Mouse (Mus musculus) lung, adult 2 months (tissue): Measurements from ENCODE around the gene Ttc34. TPM values are rescaled to one million over a fixed set of nuclear protein-coding genes. Genes with fewer than 3 reads are reported as not detected.

Source experiments
- DNase-seq: peaks from one replicate; pipeline ENCODE4 v3.0.0; 2022
- H3K4me1 ChIP-seq: fragments of 200-500 bp; 2 replicates; pipeline ENCODE4 v1.6.1; 2011; ENCODE audit warnings: low read length; ENCODE audit not compliant: control insufficient read depth, insufficient read depth
- H3K4me3 ChIP-seq: fragments of 200-500 bp; replicated peaks from 2 replicates; pipeline ENCODE3; 2011; ENCODE audit warnings: low read depth, mild to moderate bottlenecking, control low read depth, low read length; ENCODE audit errors: extremely low read depth
- CTCF ChIP-seq: fragments of 200-500 bp; IDR thresholded peaks from 2 replicates; pipeline ENCODE4 v1.5.1; 2011; ENCODE audit warnings: mild to moderate bottlenecking, low read length, control low read depth; ENCODE audit not compliant: insufficient read depth
- POLR2A ChIP-seq: fragments of 200-500 bp; IDR thresholded peaks from 2 replicates; pipeline ENCODE4 v1.6.1; 2011; ENCODE audit warnings: low read depth, mild to moderate bottlenecking, control low read depth, low read length, borderline replicate concordance; ENCODE audit errors: extremely low read depth
- WGBS: fragments of 180-500 bp; shearing (Covaris S2); methylation state at CpG from one replicate; pipeline ENCODE4 v1.1.7; 2018; 5-methylcytosine and 5-hydroxymethylcytosine counted together
- polyA plus RNA-seq: library from polyadenylated mRNA; depleted of rRNA; stranded (reverse); fragments of >200 nt; gene quantifications from 2 replicates; pipeline ENCODE4 v1.2.3, GENCODE M21; 2012

Ttc34 gene
- polyA plus RNA-seq, 1 experiment = 4.8 TPM

DNA sequence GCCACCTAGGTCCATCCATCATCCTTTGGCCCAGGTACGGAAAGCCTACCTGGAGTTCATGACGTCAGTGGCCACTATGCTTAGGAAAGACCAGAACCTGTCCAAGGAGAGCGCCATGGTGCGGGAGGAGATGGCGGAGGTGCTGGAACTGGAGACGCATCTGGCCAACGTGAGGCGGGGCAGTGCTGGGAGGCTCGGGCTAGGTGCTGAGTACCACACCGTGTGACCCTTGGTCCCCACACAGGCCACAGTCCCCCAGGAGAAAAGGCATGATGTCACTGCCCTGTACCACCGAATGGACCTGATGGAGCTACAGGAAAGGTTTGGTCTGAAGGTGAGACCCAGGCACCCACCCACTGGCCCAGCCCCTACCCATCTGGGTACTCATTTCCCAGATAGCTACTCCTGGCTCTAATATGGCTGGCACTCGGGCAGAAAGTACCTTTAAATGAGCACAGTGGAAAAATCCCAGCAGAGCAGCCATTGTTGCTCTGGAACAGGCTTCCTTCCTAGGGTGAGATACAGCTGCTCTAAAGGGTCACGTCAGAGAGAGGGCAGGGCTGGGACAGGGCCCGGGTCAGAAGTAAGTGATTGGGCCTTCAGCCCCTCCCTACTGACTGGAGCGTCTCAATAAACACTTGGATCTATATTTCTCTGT lies 50.5 kb downstream of the Ttc34 start:
- TF ChIP-seq CTCF (no peak), POLR2A (no peak)
- 72% methylated on average over 15 of the region's 15 CpGs for WGBS
- no peak for DNase-seq
- Histone ChIP-seq H3K4me3 (no peak overlapping the region), H3K4me1 (no peaks in the 10 kb centered on the region)

DNA sequence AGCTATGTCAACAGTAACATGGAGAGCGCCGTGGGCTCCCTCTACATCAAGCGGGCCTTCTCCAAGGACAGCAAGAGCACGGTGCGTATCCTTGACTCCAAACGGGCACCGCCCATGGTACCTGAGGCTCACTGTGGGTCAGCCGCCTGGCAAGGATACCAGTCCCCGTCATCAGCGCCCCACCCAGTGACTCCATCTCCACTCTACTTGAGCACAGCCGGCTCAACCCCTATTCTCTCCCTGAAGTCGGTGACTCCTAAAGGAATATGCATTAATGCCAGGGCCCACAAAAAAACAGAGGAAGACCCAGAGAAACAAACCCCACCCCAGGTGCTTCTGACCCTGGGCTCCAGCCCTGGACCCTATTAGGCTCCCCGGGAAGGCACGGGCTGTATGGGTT lies 53.6 kb downstream of the Ttc34 start:
- Histone ChIP-seq H3K4me1 (no peaks in the 10 kb centered on the region), H3K4me3 (no peak overlapping the region)
- 71% methylated on average over 14 of the region's 14 CpGs for WGBS
- no peak for DNase-seq
- TF ChIP-seq POLR2A (no peak), CTCF (no peak)

DNA sequence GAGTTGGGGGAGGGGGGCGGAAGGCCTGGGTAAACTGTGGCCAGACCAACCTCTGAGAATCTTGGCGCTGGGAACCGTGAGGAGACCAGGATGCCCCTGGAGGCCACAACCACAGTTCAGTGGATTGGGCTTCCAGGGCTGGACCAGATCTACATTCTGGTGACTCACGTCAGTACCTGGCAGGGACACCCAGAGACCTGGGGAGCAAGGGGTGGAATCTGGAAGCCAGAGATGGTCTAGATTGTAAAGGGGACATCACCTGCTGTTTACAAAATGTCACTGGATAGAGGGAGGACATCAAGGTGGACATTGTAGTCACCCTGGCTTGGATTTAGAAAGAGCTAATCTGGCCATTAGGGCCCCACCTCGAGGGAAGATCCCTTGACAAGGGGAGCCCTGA lies 58.3 kb downstream of the Ttc34 start:
- WGBS = 75% methylated on average over 5 of the region's 5 CpGs
- no peak for DNase-seq
- Histone ChIP-seq H3K4me1 (peaks cover 7% of the 10 kb centered on the region; the same call in 1 of the 2 replicates), H3K4me3 (no peak overlapping the region)
- TF ChIP-seq POLR2A (no peak), CTCF (no peak)

DNA sequence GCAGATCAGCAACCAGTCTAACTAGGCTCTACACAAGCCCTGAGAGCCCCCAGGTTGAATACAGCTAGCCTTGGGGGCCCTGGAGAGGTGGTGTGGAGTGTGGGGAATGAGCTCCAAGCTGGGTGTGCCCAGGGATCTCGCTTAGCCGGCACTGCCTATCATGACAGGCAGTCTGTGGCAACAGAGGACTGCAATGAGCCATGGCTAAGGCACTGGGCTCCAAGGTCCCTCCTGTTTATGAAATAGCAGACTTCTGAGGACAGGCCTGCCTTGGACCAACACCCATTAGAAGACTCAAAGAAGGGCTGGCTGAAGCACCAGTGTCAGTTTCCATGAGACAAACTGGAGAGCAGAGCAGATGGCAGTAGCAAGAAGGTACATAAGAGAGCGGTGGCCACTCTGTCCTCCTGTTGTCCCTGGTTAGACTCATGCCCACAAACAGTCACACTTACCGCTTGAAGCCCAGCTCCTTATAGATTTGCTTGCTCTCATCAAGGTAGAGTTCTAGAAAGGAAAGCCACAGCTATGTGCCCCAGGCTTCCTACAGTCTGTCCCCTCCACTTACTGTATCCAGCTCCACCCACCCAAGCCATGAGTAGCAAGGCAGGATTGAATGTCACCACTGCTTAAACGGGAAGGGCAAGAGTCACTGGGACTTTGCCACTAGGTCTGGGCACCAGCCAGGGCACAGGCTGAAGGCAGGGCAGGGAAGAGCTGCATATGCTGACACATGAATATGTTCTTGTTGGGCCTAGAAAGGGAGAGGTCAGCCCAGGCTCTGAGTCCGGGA lies 60.6 kb downstream of the Ttc34 start:
- Histone ChIP-seq H3K4me1 (peaks cover 7% of the 10 kb centered on the region; the same call in 1 of the 2 replicates), H3K4me3 (no peak overlapping the region)
- TF ChIP-seq CTCF = no peak
- 66% methylated on average over 6 of the region's 6 CpGs for WGBS
- DNase-seq = no peak

DNA sequence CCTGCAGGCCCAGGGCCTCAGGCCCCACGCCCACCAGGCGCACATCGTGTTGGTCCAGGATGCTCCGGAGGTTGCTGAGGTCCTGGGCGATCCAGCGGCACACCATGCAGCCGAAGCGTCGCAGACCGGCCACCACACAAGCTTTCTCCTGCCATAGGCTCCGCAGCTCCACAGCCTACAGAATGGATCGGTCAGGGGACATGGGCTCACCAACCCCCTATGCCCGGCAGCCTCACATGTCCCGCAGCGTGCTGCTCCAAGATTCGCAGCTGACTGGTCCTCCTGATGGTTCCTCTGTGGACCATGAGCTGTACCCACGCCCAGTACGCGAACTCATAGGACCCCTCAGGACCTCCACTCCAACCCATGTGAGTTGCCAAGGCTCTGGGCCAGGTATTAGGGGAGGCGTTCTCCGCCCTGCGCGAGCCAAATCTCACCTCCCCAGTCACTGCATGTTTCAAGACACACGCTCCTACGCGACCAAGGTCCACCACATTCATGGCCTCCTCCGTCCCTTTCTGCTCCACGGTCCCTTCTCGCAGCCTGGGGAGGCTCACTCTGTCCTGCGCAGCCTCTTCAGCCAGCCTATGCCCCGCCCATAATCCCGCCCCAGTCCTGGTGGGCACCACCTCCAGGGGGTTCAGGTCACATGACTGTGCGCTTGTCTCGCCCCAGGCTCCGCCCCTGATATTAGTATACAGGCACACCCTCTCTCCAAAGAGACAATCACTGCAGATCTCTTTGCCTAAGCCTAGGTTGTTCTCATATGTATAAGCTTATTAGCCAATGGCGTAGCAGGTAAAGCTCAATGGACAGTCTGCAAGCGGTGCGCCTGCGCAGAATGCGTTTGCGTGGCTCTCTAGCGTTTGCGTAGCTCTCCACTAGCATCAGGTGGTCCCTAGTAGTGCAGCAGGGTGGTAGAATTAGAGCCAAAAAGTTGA lies 61.5 kb downstream of the Ttc34 start, which contains the start of gene Fam213b:
Gene Fam213b (minus strand): TSS at position 630 of the 941 bp plus-strand sequence.
- Histone ChIP-seq H3K4me1 (peaks cover 7% of the 10 kb centered on the region; the same call in 1 of the 2 replicates), H3K4me3 (peak within 1 kb of the TSS; percentile 66)
- peak; percentile 89; the same call in 1 of the 2 replicates for TF ChIP-seq POLR2A
- no peak for TF ChIP-seq CTCF
- 5% methylated on average over 43 of the region's 43 CpGs for WGBS
- DNase-seq = peak; percentile 68

DNA sequence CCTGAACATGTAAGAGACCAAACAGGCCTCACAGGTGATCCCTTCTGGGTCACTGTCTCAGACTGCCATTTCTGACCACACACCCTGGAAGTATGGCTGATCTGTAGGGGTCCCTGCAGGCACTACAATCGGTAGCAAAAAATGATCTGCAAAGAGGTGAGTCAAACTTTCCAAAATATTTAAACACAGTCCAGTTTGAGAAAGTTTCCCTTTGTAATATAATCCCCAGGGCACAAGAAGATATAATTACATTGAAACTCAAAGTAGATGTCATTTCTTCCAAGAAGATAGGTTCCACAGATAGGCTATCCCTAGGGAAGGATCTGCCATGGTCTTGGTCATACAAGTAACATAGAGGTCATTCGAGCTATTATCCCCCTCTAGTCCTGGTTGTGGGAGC lies 65.1 kb downstream of the Ttc34 start:
- H3K4me3 ChIP-seq = no peak overlapping the region
- 84% methylated on average over 2 of the region's 2 CpGs for WGBS
- DNase-seq = no peak
- peaks cover 7% of the 10 kb centered on the region for H3K4me1 ChIP-seq
- TF ChIP-seq CTCF (no peak), POLR2A (no peak)

DNA sequence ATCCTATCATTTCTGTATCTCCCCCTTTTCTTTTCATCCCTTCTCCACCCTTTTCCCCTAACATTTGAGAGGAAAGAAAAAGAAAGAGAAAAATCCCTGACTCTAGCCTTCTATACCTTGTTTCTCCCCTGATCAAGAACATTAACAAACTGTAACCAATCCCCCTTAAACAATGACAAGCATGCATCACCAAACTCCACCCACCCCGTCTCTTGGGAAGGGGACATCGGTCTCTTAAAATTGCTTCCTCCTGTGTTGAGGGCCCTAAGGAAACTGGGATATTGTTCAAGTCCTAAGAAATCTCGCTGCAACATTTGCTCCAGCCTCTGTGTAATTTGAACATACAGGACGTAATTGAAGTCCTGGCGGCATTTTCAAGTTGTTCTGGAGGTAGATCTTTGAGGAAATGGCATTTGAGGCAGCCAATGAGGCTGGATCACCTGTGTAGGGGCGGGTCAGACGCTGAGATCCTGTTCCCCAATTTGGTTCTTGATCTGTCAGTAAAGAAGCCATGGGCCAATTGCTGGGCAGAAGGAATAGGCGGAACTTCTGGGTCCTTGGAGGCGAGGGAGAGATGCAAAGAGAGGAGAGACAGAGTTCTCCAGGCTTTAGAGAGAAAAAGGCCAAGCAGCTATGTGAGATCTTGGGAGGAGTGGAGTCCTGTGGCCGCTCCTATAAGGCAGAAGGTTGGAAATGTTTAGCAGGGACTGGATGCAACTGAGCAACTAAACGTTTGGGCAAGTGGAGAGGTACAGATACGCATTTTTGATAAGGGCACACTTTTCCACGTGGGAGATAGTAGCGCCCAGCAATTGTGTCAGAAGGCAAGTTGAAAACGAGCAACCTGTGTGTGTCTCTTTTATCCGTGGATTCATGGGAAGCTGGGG lies 67.2 kb downstream of the Ttc34 start:
- no peaks in the 10 kb centered on the region; the same call in 1 of the 2 replicates for H3K4me1 ChIP-seq
- no peak for TF ChIP-seq POLR2A
- TF ChIP-seq CTCF = no peak
- peak; percentile 79 for DNase-seq
- 3% methylated on average over 16 of the region's 16 CpGs for WGBS
- no peak overlapping the region for H3K4me3 ChIP-seq

DNA sequence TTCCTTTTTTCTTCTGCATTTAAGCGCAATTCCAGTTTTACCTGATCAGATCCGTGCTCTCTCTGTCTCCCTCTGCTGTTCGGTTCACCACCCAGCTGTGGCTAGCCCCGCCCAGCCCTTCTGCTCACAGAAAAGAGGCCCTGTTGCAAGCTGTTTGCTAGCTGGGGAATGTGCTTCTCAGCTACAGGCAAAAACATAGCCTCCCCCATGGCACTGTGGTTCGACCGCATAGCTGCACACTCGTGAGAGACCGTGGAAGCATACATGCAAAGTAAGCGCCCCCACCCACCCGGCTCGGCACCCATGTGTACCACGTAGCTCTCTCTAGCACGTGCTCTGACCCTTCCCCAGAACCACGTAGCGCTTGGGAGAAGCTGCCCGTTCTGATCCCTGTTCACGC lies 70.6 kb downstream of the Ttc34 start:
- TF ChIP-seq CTCF (peak; percentile 77), POLR2A (no peak)
- no peaks in the 10 kb centered on the region; the same call in 1 of the 2 replicates for H3K4me1 ChIP-seq
- peak; percentile 55 for DNase-seq
- H3K4me3 ChIP-seq = peak overlapping the region; percentile 53
- 20% methylated on average over 17 of the region's 17 CpGs for WGBS
